Mouse (Mus musculus) macrophage (primary cell): Measurements from ENCODE around the gene Tc2n. TPM values are rescaled to one million over a fixed set of nuclear protein-coding genes. Genes with fewer than 3 reads are reported as not detected.
"Not testable (repeated sequence)": the region's sequence is repeated elsewhere in the genome, so short reads cannot be mapped to it uniquely, and the experiment has no call there.

Experiments
- H3K27ac ChIP-seq: fragments of 350-480 bp; formaldehyde crosslinking; 2 replicates; pipeline ENCODE4 v1.9.0; 2021
- H3K36me3 ChIP-seq: fragments of 350-480 bp; formaldehyde crosslinking; 2 replicates; pipeline ENCODE4 v1.9.0; 2021; ENCODE audit errors: inconsistent target
- H3K4me3 ChIP-seq: fragments of 350-480 bp; formaldehyde crosslinking; 2 replicates; pipeline ENCODE4 v1.9.0; 2021; ENCODE audit errors: inconsistent target
- H3K79me2 ChIP-seq: fragments of 350-480 bp; formaldehyde crosslinking; 2 replicates; pipeline ENCODE4 v1.9.0; 2021; ENCODE audit errors: inconsistent target
- WGBS: methylation state at CpG from one replicate; pipeline ENCODE4 v1.1.7; 2026; ENCODE audit warnings: inconsistent platforms; ENCODE audit not compliant: missing documents; 5-methylcytosine and 5-hydroxymethylcytosine counted together
- polyA plus RNA-seq: library from polyadenylated mRNA; stranded (reverse); fragments of 250-400 nt; gene quantifications from 3 replicates; pipeline ENCODE4 v1.2.4, GENCODE M21; 2018; ENCODE audit warnings: inconsistent platforms

Gene Tc2n
- polyA plus RNA-seq, 1 experiment from 2014 or later: not detected

- Histone ChIP-seq H3K36me3 (no peaks in the 10 kb centered on the region), H3K4me3 (no peak overlapping the region), H3K27ac (no peak overlapping the region), H3K79me2 (no peaks in the 10 kb centered on the region)
- whole genome bisulfite sequencing: 94% methylated on average over 2 of the region's 2 CpGs
Measured at GRCm38 (mm10) chr12:101680538-101680937, 37.8 kb downstream of the Tc2n start.

DNA sequence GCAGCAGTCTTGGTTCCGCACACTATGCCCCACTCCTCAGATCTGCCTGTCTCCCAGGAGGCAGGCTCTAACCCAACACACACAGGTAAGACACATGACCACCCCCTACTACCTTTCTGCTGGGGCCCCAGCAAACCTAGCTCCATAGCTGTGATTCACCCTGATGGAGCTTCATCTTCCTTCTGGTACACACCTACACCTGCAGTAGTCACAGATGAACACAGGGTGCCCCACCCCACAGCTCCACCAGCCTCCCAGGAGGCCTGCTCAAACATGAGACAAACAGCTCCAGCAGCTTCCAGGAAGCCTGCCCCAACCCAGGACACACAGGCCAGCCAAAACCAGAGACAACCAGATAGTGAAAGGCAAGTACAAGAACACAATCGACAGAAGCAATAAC is 50.8 kb downstream of the Tc2n start:
- no peaks in the 10 kb centered on the region for H3K36me3 ChIP-seq
- no peak overlapping the region for H3K27ac ChIP-seq
- 75% methylated on average over 2 of the region's 2 CpGs for WGBS

GRCm38 (mm10) chr12:101633137-101633536 is 85.2 kb downstream of the Tc2n start:
- Histone ChIP-seq H3K4me3 (no peak overlapping the region), H3K27ac (no peak overlapping the region), H3K79me2 (no peaks in the 10 kb centered on the region), H3K36me3 (no peaks in the 10 kb centered on the region)
- WGBS: 100% methylated on average over 1 of the region's 1 CpGs

More for the DNA sequence above, 50.8 kb downstream of the Tc2n start:
- no peak overlapping the region for H3K4me3 ChIP-seq
- no peaks in the 10 kb centered on the region for H3K79me2 ChIP-seq

- H3K36me3 ChIP-seq, H3K79me2 ChIP-seq, H3K27ac ChIP-seq, H3K4me3 ChIP-seq: not testable (repeated sequence)
Measured at GRCm38 (mm10) chr12:101606622-101607021, 111.7 kb downstream of the Tc2n start.

Other genes with a start within 250 kb of the Tc2n start
- 0.64 to 4.7 TPM (median 1.5 TPM) in 3 replicates for gene Fbln5, start 100.5 kb upstream of the Tc2n start, polyA plus RNA-seq
- 13.0 to 19.5 TPM (median 17.7 TPM) in 3 replicates for gene Trip11, start 194.7 kb upstream of the Tc2n start, polyA plus RNA-seq
- 22.9 to 30.7 TPM (median 26.8 TPM) in 3 replicates for gene Atxn3, start 239.7 kb upstream of the Tc2n start, polyA plus RNA-seq